Mouse (Mus musculus) lung, embryonic 16.5 days (tissue): ENCODE measurements around the gene Olfr784. TPM values are rescaled to one million over a fixed set of nuclear protein-coding genes. Genes with fewer than 3 reads are reported as not detected.
"Not testable (repeated sequence)": the region's sequence is repeated elsewhere in the genome, so short reads cannot be mapped to it uniquely, and the experiment has no call there.

Experiments
- ATAC-seq: fragments of 200-750 bp; cut with Nextera tagmentation; 2 replicates; pipeline ENCODE4 v1.8.0; 2017; ENCODE audit warnings: low read depth, mild to moderate bottlenecking, moderate library complexity
- H3K27ac ChIP-seq: fragments of 300-500 bp; sonication (generic); 2 replicates; pipeline ENCODE4 v1.5.1; 2014; ENCODE audit warnings: mild to moderate bottlenecking, control low read depth, low read length
- H3K27me3 ChIP-seq: fragments of 300-500 bp; sonication (generic); 2 replicates; pipeline ENCODE4 v1.6.1; 2014; ENCODE audit warnings: low read depth, low read length, mixed read lengths; ENCODE audit not compliant: control insufficient read depth, insufficient read depth
- H3K36me3 ChIP-seq: fragments of 300-500 bp; sonication (generic); 2 replicates; pipeline ENCODE4 v1.6.1; 2014; ENCODE audit warnings: low read length; ENCODE audit not compliant: control insufficient read depth, insufficient read depth
- H3K4me1 ChIP-seq: fragments of 300-500 bp; sonication (generic); replicated peaks from 2 replicates; pipeline ENCODE4 v1.6.1; 2014; ENCODE audit warnings: low read length, mixed read lengths; ENCODE audit not compliant: control insufficient read depth, insufficient read depth
- H3K4me2 ChIP-seq: fragments of 300-500 bp; sonication (generic); 2 replicates; pipeline ENCODE4 v1.6.1; 2014; ENCODE audit warnings: low read depth, low read length, control low read depth
- H3K4me3 ChIP-seq: fragments of 300-500 bp; sonication (generic); 2 replicates; pipeline ENCODE4 v1.5.1; 2014; ENCODE audit warnings: mild to moderate bottlenecking, low read length, control low read depth
- H3K9ac ChIP-seq: fragments of 300-500 bp; sonication (generic); 2 replicates; pipeline ENCODE4 v1.6.1; 2014; ENCODE audit warnings: low read length, control low read depth
- H3K9me3 ChIP-seq: fragments of 300-500 bp; sonication (generic); 2 replicates; pipeline ENCODE4 v1.6.1; 2016; ENCODE audit warnings: low read length; ENCODE audit not compliant: control insufficient read depth
- WGBS: fragments of 180-500 bp; shearing (Covaris S2); extraction: QIAGEN DNeasy Blood & Tissue Kit; methylation state at CpG from one replicate; pipeline ENCODE4 v1.1.7; 2014; 5-methylcytosine and 5-hydroxymethylcytosine counted together
- polyA plus RNA-seq: library from polyadenylated mRNA; unstranded; fragments of >200 nt; fragmentation: Nextera tagmentation; extraction: Ambion mirVana; gene quantifications from 2 replicates; pipeline ENCODE4 v1.2.1, GENCODE M21; 2015

Gene Olfr784
- 0.05 and 0.06 TPM in 2 replicates for polyA plus RNA-seq

DNA sequence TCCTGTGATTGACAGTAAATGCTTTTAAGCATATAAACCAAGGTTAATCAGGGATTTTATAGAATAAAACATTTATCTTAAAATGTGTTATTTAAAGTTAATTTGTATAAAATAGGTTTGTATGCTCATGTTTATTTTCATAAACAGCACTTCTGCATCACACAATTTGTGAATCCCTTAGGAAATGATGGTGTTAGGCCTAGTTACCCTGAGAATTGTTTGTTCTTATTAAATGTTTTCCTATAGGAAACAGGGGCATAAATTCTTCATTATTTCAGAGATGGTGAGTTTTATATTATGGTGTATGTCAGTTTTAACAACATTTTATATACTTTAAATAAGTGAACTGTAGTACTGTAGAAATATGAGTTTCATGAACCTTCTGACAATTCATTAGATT is at the start of gene Olfr784:
Olfr784 (plus strand) TSS at position 301 of the 400 bp plus-strand sequence.
- no peaks in the 10 kb centered on the region for H3K9me3 ChIP-seq
- no peak within 1 kb of the TSS for H3K9ac ChIP-seq
- H3K36me3 ChIP-seq: no peaks in the 10 kb centered on the region
- H3K4me3 ChIP-seq: no peak within 1 kb of the TSS
- ATAC-seq: no peak
- H3K27me3 ChIP-seq: no peaks in the 10 kb centered on the region
- no peaks in the 10 kb centered on the region for H3K4me1 ChIP-seq
- no peak within 1 kb of the TSS for H3K4me2 ChIP-seq
- no peak within 1 kb of the TSS for H3K27ac ChIP-seq

DNA sequence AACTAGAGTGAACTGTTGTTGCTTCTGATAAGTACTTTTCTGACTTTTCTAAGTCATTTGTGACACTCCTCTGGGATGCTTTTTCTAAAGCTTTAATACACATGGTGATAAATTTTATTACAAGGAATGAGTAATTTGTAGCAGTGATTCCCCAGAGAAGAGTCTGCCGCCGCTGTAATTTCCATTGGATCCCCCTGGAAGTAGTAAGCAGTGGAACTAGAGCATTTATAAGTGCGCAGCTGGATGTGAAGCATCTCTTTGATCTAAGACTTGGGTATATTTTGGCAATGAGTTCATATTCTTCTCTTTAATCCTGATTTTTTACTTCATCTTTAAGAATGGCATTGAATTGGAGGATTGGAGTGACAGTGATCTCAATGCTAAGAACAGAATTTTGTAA is 35.3 kb upstream of the Olfr784 start, which contains the start of gene Olfr782:
Olfr782 (plus strand) TSS at position 301 of the 400 bp plus-strand sequence.
- H3K9me3 ChIP-seq: no peaks in the 10 kb centered on the region
- 86% methylated on average over 3 of the region's 3 CpGs for WGBS
- H3K4me3 ChIP-seq: no peak within 1 kb of the TSS
- no peak within 1 kb of the TSS for H3K4me2 ChIP-seq
- no peak for ATAC-seq
- H3K4me1 ChIP-seq: no peaks in the 10 kb centered on the region
- no peak within 1 kb of the TSS for H3K27ac ChIP-seq
- H3K36me3 ChIP-seq: no peaks in the 10 kb centered on the region
- no peak within 1 kb of the TSS for H3K9ac ChIP-seq
- H3K27me3 ChIP-seq: no peaks in the 10 kb centered on the region

DNA sequence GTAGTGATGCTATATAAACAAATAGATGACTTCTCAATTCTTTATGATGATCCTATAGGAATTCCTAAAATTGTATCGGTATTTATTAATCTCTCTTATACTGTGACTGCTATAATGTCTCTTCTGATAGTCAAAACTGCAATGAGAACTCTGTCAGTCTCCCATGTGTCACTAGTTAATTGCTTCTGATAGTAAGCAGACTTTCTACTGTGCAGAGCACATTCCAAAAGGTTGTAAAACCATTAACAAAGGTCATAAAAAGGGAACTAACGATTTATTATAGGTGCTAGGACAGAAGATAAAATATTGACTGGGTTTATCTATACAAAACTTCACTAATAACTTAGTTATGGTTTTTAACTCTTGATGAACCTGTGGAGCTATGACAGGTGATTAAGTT is 31.4 kb upstream of the Olfr784 start:
- WGBS: 63% methylated on average over 2 of the region's 2 CpGs
- H3K4me2 ChIP-seq: not testable (repeated sequence)

DNA sequence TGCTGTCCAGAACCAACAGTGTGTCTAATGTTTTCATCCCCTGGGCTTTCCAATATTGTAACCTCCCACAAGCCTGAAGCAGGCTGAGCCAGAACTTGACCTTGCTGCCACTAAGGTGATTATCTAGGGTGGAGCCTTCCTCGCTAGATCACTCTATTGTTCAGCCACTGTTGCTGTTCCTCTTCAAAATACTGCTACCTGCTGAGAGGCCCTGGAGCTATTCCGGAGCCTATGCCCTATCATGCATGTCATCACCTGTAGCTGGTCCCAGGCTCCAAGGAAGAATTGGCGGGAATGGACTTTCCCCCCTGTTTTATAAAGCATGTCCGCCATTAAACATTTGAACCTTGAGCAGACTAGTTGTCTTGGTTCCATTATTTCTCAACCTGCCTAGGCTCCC is 27.4 kb upstream of the Olfr784 start:
- WGBS: 79% methylated on average over 4 of the region's 4 CpGs
- H3K27me3 ChIP-seq, H3K27ac ChIP-seq, H3K9me3 ChIP-seq, H3K9ac ChIP-seq, H3K4me3 ChIP-seq, H3K4me1 ChIP-seq, H3K4me2 ChIP-seq, H3K36me3 ChIP-seq, ATAC-seq: not testable (repeated sequence)

More for the DNA sequence above, 31.4 kb upstream of the Olfr784 start:
- H3K27ac ChIP-seq, H3K9ac ChIP-seq, H3K4me3 ChIP-seq, H3K27me3 ChIP-seq, ATAC-seq, H3K9me3 ChIP-seq, H3K36me3 ChIP-seq, H3K4me1 ChIP-seq: not testable (repeated sequence)

DNA sequence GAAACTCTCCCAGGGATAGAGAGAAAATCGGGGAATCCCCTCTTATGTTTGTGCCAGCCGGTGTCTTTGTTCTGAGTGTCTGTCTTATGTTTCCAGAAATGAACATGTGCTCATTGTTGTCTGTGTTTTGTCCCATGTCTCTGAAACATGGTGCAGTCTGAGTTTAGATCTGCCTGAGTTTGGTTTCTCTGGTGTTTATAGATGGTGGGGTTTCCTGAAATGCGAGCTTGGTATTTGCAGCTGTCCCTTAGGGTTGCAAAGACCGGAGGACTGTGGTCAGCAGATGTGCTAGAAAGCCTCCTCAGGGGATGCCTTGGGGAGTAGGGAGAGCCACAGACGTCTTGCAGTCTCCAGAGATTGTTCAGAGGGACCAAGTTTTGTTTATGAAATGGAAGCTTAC is 26.6 kb upstream of the Olfr784 start:
- WGBS: 73% methylated on average over 5 of the region's 5 CpGs
- Histone ChIP-seq H3K4me1 (no peaks in the 10 kb centered on the region), H3K9me3 (no peaks in the 10 kb centered on the region), H3K27me3 (no peaks in the 10 kb centered on the region), H3K27ac (no peak overlapping the region), H3K4me3 (no peak overlapping the region), H3K4me2 (no peak overlapping the region), H3K36me3 (no peaks in the 10 kb centered on the region), H3K9ac (no peak overlapping the region)
- ATAC-seq: no peak

DNA sequence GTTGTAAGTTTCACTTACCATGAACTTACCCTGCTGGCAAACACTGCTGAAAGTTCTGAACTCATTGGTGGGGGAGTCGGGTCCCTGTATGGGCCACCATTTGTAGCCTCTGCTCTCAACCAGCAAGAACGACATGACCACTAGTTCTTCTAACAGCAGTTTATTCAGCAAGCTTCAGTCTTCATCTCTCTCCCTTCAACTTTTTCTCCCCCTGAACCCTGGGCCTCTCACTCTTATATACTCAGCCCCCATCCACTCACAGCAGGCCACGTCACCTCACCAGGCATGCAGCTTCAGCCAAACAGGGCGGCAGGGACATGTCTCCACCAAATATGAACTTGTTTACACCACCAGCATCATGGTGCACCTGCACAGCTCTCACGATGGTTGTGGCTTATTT is 9.8 kb upstream of the Olfr784 start:
- not testable (repeated sequence) for H3K9me3 ChIP-seq, H3K4me3 ChIP-seq
- WGBS: 84% methylated on average over 5 of the region's 5 CpGs

DNA sequence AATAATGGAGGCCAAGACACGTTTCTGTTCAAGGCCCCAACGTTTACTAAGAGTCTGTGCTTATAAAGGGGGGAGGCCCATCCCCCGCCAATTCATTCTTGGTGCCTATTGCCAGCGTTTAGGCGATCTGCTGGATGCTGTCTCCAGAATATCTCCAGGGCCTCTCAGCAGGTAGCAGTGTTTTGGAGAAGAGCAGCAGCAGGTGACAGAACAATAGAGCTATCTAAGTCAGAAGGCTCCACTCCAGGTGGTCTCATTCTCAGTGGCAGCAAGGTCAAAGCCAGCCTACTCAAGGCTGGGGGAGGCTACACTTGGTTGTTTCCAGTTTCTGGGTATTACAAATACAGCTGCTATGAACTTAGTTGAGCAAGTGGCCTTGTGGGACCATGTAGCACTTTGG is 17.0 kb downstream of the Olfr784 start:
- WGBS: 48% methylated on average over 5 of the region's 5 CpGs
- Histone ChIP-seq H3K9ac (no peak overlapping the region), H3K27me3 (no peaks in the 10 kb centered on the region), H3K27ac (no peak overlapping the region), H3K4me1 (no peaks in the 10 kb centered on the region), H3K4me2 (no peak overlapping the region), H3K36me3 (no peaks in the 10 kb centered on the region), H3K9me3 (0 out of 2 replicates have a peak, but pooled peaks cover 2% of the 10 kb centered on the region), H3K4me3 (no peak overlapping the region)
- ATAC-seq: no peak

More for the DNA sequence above, 9.8 kb upstream of the Olfr784 start:
- not testable (repeated sequence) for H3K4me1 ChIP-seq, H3K4me2 ChIP-seq, H3K27ac ChIP-seq, H3K9ac ChIP-seq, ATAC-seq, H3K27me3 ChIP-seq, H3K36me3 ChIP-seq

DNA sequence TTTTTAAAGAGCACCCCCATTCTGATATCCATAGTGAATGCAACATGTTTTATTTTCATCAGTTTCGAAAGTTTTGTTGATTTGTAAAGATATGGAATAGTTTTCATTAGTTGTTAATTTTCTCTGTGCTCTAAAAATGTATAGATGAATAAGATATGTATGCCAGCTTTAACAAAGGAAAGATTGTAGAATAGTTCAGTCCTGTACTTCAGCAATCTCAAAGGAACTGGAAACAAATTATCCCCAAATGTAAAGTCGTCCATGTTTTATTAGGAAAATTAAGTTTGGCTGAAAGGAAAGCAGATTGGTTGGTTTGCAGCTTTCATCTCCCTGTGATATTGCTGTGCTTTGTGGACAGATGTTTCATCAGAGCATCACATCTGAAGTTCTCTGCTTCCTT is 21.2 kb downstream of the Olfr784 start, which contains the start of gene Olfr785:
Olfr785 (plus strand) TSS at position 301 of the 400 bp plus-strand sequence.
- 63% methylated on average over 2 of the region's 2 CpGs for WGBS
- Histone ChIP-seq H3K36me3 (no peaks in the 10 kb centered on the region), H3K27me3 (no peaks in the 10 kb centered on the region), H3K27ac (no peak within 1 kb of the TSS), H3K9ac (no peak within 1 kb of the TSS), H3K4me2 (no peak within 1 kb of the TSS), H3K4me3 (no peak within 1 kb of the TSS), H3K9me3 (no peaks in the 10 kb centered on the region), H3K4me1 (no peaks in the 10 kb centered on the region)
- ATAC-seq: no peak

DNA sequence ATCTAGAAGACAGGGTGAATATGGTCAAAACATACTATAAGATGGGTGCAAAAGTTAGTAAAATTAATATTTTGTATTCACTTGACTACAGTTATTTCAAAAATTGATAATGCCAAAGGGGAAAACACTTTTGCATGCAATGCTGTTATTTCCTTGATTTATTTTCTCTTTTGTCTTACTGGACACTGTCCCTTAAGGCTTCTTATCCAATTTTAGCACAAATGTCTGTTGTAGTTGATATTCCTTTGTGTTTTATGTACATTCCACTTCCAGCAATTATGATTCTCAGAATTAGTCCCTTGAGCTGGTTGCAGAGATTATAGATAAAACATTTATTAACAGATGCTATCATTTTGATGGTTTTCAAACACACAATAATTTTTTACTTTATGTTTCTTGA is 43.1 kb downstream of the Olfr784 start, which contains the start of gene Olfr786:
Olfr786 (plus strand) TSS at position 301 of the 400 bp plus-strand sequence.
- Histone ChIP-seq H3K9me3 (no peaks in the 10 kb centered on the region), H3K4me1 (no peaks in the 10 kb centered on the region), H3K4me3 (no peak within 1 kb of the TSS), H3K27me3 (no peaks in the 10 kb centered on the region), H3K9ac (no peak within 1 kb of the TSS), H3K4me2 (no peak within 1 kb of the TSS), H3K27ac (no peak within 1 kb of the TSS), H3K36me3 (no peaks in the 10 kb centered on the region)
- no peak for ATAC-seq
